Mouse (Mus musculus) CH12.LX (cell line): ENCODE measurements around the gene St6galnac1. TPM values are rescaled to one million over a fixed set of nuclear protein-coding genes. Genes with fewer than 3 reads are reported as not detected.

ENCODE experiments used
- DNase-seq: peaks from one replicate; pipeline ENCODE4 v3.0.0-alpha.2; 2013; ENCODE audit errors: extremely low read depth
- H3K27ac ChIP-seq: 2 replicates; pipeline ENCODE4 v1.5.1; 2012; ENCODE audit warnings: low read depth, mild to moderate bottlenecking, control low read depth, moderate library complexity; ENCODE audit not compliant: insufficient read depth
- H3K27me3 ChIP-seq: replicated peaks from 2 replicates; pipeline ENCODE3; 2012; ENCODE audit warnings: inconsistent platforms
- H3K36me3 ChIP-seq, 2 experiments: replicated peaks in 1 of 2; 2 replicates each; pipeline versions ENCODE3 to v1.6.1; 2012; ENCODE audit warnings: inconsistent platforms in 1 of 2, low read length in 1 of 2, mild to moderate bottlenecking in 1 of 2, mixed read lengths in 1 of 2, moderate library complexity in 1 of 2; ENCODE audit not compliant: control insufficient read depth in 1 of 2, insufficient read depth in 1 of 2
- H3K4me1 ChIP-seq, 2 experiments: 2 replicates each; pipeline ENCODE4 v1.6.1; 2012; ENCODE audit warnings: inconsistent platforms in 1 of 2, moderate library complexity in 1 of 2; ENCODE audit not compliant: insufficient read depth in 2 of 2, control insufficient read depth in 1 of 2
- H3K4me2 ChIP-seq: 2 replicates; pipeline ENCODE4 v1.6.1; 2012; ENCODE audit warnings: low read depth, mild to moderate bottlenecking, control low read depth; ENCODE audit not compliant: poor library complexity, insufficient read depth, severe bottlenecking
- H3K4me3 ChIP-seq, 3 experiments: fragments of 150-350 bp in 1 of 3; sonication (generic) in 1 of 3; replicated peaks in 1 of 3; 2 replicates each; pipeline versions ENCODE3 to v1.5.1; 2011 to 2012; ENCODE audit warnings: low read depth in 2 of 3, low read length in 2 of 3, mild to moderate bottlenecking in 2 of 3, moderate library complexity in 2 of 3, control low read depth in 1 of 3, improper control_type of control experiment in 1 of 3, inconsistent platforms in 1 of 3, mixed read lengths in 1 of 3; ENCODE audit not compliant: poor library complexity in 1 of 3
- H3K79me2 ChIP-seq: replicated peaks from 2 replicates; pipeline ENCODE4 v1.6.1; 2012; ENCODE audit warnings: mild to moderate bottlenecking, moderate library complexity; ENCODE audit not compliant: control insufficient read depth, poor library complexity, insufficient read depth, severe bottlenecking; ENCODE audit errors: extremely low read depth
- H3K9ac ChIP-seq: 2 replicates; pipeline ENCODE4 v1.6.1; 2012; ENCODE audit warnings: low read depth, mild to moderate bottlenecking, control low read depth, moderate library complexity; ENCODE audit not compliant: insufficient read depth
- H3K9me3 ChIP-seq: replicated peaks from 2 replicates; pipeline ENCODE3; 2012; ENCODE audit warnings: low read length, inconsistent platforms, mixed read lengths
- CHD1 ChIP-seq: IDR thresholded peaks from 2 replicates; pipeline ENCODE4 v1.6.1; 2012; ENCODE audit warnings: low read depth, low read length, improper control_type of control experiment, inconsistent platforms
- CHD2 ChIP-seq: IDR thresholded peaks from 2 replicates; pipeline ENCODE4 v1.6.1; 2011; ENCODE audit warnings: low read length, improper control_type of control experiment
- CTCF ChIP-seq, 2 experiments: IDR thresholded peaks in 1 of 2; conservative IDR thresholded peaks in 1 of 2; 2 replicates each; pipeline ENCODE4 v1.5.1; 2011 to 2012; ENCODE audit warnings: low read depth in 2 of 2, low read length in 2 of 2, improper control_type of control experiment in 1 of 2, inconsistent platforms in 1 of 2, mild to moderate bottlenecking in 1 of 2, moderate library complexity in 1 of 2
- GABPA ChIP-seq: IDR thresholded peaks from 2 replicates; pipeline ENCODE4 v1.6.1; 2012; ENCODE audit warnings: low read depth, low read length, improper control_type of control experiment, inconsistent platforms; ENCODE audit not compliant: insufficient replicate concordance
- IRF4 ChIP-seq: IDR thresholded peaks from 2 replicates; pipeline ENCODE4 v1.6.1; 2014; ENCODE audit warnings: low read depth, mild to moderate bottlenecking, inconsistent platforms, low read length, improper control_type of control experiment
- JUND ChIP-seq: conservative IDR thresholded peaks from 2 replicates; pipeline ENCODE4 v1.6.1; 2011; ENCODE audit warnings: low read depth, low read length, improper control_type of control experiment
- MAFK ChIP-seq: IDR thresholded peaks from 2 replicates; pipeline ENCODE4 v1.6.1; 2011; ENCODE audit warnings: low read length, improper control_type of control experiment; ENCODE audit not compliant: insufficient replicate concordance
- MAX ChIP-seq: IDR thresholded peaks from 2 replicates; pipeline ENCODE4 v1.6.1; 2011; ENCODE audit warnings: low read length, improper control_type of control experiment
- MAZ ChIP-seq: IDR thresholded peaks from 2 replicates; pipeline ENCODE4 v1.6.1; 2012; ENCODE audit warnings: low read depth, mild to moderate bottlenecking, inconsistent platforms, low read length, improper control_type of control experiment, moderate library complexity
- MEF2A ChIP-seq: IDR thresholded peaks from 2 replicates; pipeline ENCODE4 v1.6.1; 2014; ENCODE audit warnings: low read depth, mild to moderate bottlenecking, inconsistent platforms, low read length, improper control_type of control experiment, borderline replicate concordance
- MXI1 ChIP-seq: IDR thresholded peaks from 2 replicates; pipeline ENCODE4 v1.6.1; 2011; ENCODE audit warnings: mild to moderate bottlenecking, low read depth, low read length, improper control_type of control experiment
- MYC ChIP-seq: IDR thresholded peaks from 2 replicates; pipeline ENCODE4 v1.6.1; 2011; ENCODE audit warnings: low read depth, mild to moderate bottlenecking, improper control_type of control experiment, low read length
- NRF1 ChIP-seq: IDR thresholded peaks from 2 replicates; pipeline ENCODE4 v1.6.1; 2014; ENCODE audit warnings: low read depth, mild to moderate bottlenecking, inconsistent platforms, low read length, improper control_type of control experiment, moderate library complexity
- PAX5 ChIP-seq: IDR thresholded peaks from 2 replicates; pipeline ENCODE4 v1.6.1; 2012; ENCODE audit warnings: low read length, inconsistent platforms, mixed read lengths
- POLR2A ChIP-seq: IDR thresholded peaks from 2 replicates; pipeline ENCODE4 v1.6.1; 2011; ENCODE audit warnings: low read depth, mild to moderate bottlenecking, improper control_type of control experiment, low read length
- POLR2AphosphoS2 ChIP-seq: IDR thresholded peaks from 2 replicates; pipeline ENCODE4 v1.6.1; 2011; ENCODE audit warnings: low read depth, low read length, improper control_type of control experiment
- RCOR1 ChIP-seq: conservative IDR thresholded peaks from 2 replicates; pipeline ENCODE4 v1.6.1; 2012; ENCODE audit warnings: low read depth, mild to moderate bottlenecking, inconsistent platforms, low read length, improper control_type of control experiment
- SMC3 ChIP-seq: IDR thresholded peaks from 2 replicates; pipeline ENCODE4 v1.6.1; 2011; ENCODE audit warnings: low read depth, low read length, improper control_type of control experiment
- TBP ChIP-seq: conservative IDR thresholded peaks from 2 replicates; pipeline ENCODE4 v1.6.1; 2011; ENCODE audit warnings: low read depth, low read length, improper control_type of control experiment
- TCF12 ChIP-seq: IDR thresholded peaks from 2 replicates; pipeline ENCODE4 v1.6.1; 2014; ENCODE audit warnings: low read depth, mild to moderate bottlenecking, inconsistent platforms, low read length, improper control_type of control experiment
- USF1 ChIP-seq: IDR thresholded peaks from 2 replicates; pipeline ENCODE4 v1.6.1; 2014; ENCODE audit warnings: low read depth, mild to moderate bottlenecking, inconsistent platforms, low read length, improper control_type of control experiment
- ZKSCAN1 ChIP-seq: IDR thresholded peaks from 2 replicates; pipeline ENCODE4 v1.6.1; 2012; ENCODE audit warnings: low read depth, inconsistent platforms, low read length, improper control_type of control experiment, borderline replicate concordance
- ZMIZ1 ChIP-seq: IDR thresholded peaks from 2 replicates; pipeline ENCODE4 v1.6.1; 2012; ENCODE audit warnings: low read depth, mild to moderate bottlenecking, inconsistent platforms, low read length, improper control_type of control experiment
- ZNF384 ChIP-seq: IDR thresholded peaks from 2 replicates; pipeline ENCODE4 v1.6.1; 2012; ENCODE audit warnings: low read depth, low read length, improper control_type of control experiment, inconsistent platforms
- dilution Hi-C: fragments of 300-500 bp; cut with MboI; formaldehyde crosslinking; loops from 2 replicates; pipeline ENCODE4 v1.14.3; 2020; ENCODE audit warnings: low sequenced_read_pairs; ENCODE audit not compliant: extremely low pct_unique_long_range_greater_than_20kb, extremely low pct_ligation_motif_present
- in situ Hi-C: fragments of 300-500 bp; cut with MboI; formaldehyde crosslinking; loops from 3 replicates; pipeline ENCODE4 v1.14.3; 2019; ENCODE audit warnings: low sequenced_read_pairs, low pct_ligation_motif_present, low pct_unique_long_range_greater_than_20kb, mixed read lengths
- polyA plus RNA-seq: library from polyadenylated mRNA; unstranded; fragments of >175 nt; gene quantifications from 2 replicates; pipeline ENCODE4 v1.2.1, GENCODE M21; 2012; ENCODE audit warnings: low read depth; ENCODE audit not compliant: insufficient read length
- total RNA-seq, 2 experiments: library from RNA; depleted of rRNA; stranded (reverse); fragments of 300-350 nt in 1 of 2; fragments of >200 nt in 1 of 2; gene quantifications; 2 replicates each; pipeline ENCODE4 v1.2.3; 2012 to 2014

The St6galnac1 gene
- total and polyA plus RNA-seq, 3 experiments, result not detected

DNA sequence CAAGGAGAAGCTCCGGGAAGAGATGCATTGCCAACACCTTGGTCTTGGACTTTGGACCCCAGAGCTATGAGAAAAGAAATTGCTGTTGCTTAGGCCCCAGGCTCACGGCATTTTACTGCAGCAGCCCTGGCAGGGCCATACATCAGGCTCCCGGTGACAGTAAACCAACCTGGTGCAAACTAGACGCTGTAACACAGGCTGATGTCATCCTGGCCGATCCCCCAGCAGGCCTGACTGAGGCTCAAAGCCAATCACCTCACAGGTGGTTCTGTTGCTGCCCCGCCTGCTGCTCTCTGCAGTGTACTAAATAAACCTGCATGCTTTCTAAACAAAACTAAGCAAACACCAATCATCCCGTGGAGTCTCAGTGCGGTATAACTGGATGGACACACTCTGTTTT is 43.4 kb upstream of the St6galnac1 start:
- TF ChIP-seq POLR2A, result no peak
- TF ChIP-seq IRF4, result no peak
- no peak for TF ChIP-seq POLR2AphosphoS2
- no peak for TF ChIP-seq JUND
- TF ChIP-seq ZNF384, result no peak
- TF ChIP-seq GABPA, result no peak
- TF ChIP-seq MAFK, result no peak
- no peak for TF ChIP-seq NRF1
- TF ChIP-seq, all 38 proteins: peak for 0
- no peaks in the 10 kb centered on the region for H3K79me2 ChIP-seq
- dilution Hi-C loops, result no loop called here
- no peaks in the 10 kb centered on the region for H3K9me3 ChIP-seq
- H3K27ac ChIP-seq, result no peak overlapping the region
- H3K36me3 ChIP-seq, result no peaks in the 10 kb centered on the region
- no peaks in the 10 kb centered on the region for H3K27me3 ChIP-seq
- no peak overlapping the region for H3K4me3 ChIP-seq
- H3K4me1 ChIP-seq, result peaks cover 9 to 14% of the 10 kb centered on the region in 2 experiments
- H3K9ac ChIP-seq, result no peak overlapping the region
- H3K4me2 ChIP-seq, result no peak overlapping the region
- no peak for DNase-seq
- in situ Hi-C loops, result no loop called here

DNA sequence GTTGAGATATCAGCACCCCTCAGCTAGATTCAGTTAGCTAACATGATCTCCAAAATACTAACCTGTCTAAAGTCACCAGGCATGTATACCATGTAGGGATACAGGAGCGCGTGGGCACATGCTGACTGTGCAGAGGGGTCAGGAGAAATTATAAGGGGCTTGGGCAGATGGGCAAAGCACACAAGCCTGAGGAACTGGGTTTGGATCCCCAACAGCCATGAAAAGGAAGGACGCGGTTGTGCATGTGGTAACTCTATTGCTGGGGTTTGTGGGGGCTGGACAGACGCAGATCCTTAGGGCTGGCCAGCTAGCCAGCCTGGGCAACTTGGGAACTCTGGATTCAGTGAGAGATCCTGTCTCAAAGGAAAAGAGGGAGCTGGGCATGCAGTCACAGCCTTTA is 42.3 kb upstream of the St6galnac1 start:
- in situ Hi-C loops, result no loop called here

DNA sequence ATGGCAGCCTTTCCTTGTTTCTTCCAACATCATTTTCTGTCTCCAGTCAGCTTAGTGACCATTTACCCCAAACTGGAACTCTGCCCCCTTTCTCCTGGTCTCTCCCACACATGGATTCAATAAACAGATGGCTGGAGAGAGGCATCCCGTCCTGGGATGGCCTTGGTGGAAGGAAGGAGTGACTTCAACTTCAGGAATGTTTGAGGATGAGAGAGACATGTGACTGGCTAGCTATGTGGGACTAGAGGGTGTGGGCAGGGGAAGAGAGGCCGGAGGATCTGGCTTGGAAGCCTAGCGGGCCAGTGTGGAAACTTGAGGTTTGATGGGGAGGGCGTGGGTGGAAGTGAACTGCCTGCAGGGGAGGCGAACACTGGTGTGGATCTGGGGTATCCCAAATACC is 41.5 kb upstream of the St6galnac1 start:
- H3K27ac ChIP-seq, result no peak overlapping the region

More for the DNA sequence above, 42.3 kb upstream of the St6galnac1 start:
- H3K9ac ChIP-seq, result no peak overlapping the region
- H3K4me3 ChIP-seq, result no peak overlapping the region
- no peak overlapping the region for H3K4me2 ChIP-seq
- no peaks in the 10 kb centered on the region for H3K27me3 ChIP-seq
- TF ChIP-seq POLR2AphosphoS2 (no peak), PAX5 (no peak), CHD1 (no peak), GABPA (no peak), USF1 (no peak), MAZ (no peak), TBP (no peak), SMC3 (no peak), POLR2A (no peak)
- TF ChIP-seq, all 38 proteins: peak for 0
- Histone ChIP-seq H3K79me2 (no peaks in the 10 kb centered on the region), H3K36me3 (no peaks in the 10 kb centered on the region), H3K9me3 (no peaks in the 10 kb centered on the region), H3K27ac (no peak overlapping the region), H3K4me1 (peaks cover 9 to 17% of the 10 kb centered on the region in 2 experiments)
- DNase-seq, result no peak
- dilution Hi-C loops, result no loop called here

More for the DNA sequence above, 41.5 kb upstream of the St6galnac1 start:
- Histone ChIP-seq H3K9ac (no peak overlapping the region), H3K4me1 (peaks cover 9 to 18% of the 10 kb centered on the region in 2 experiments), H3K4me2 (no peak overlapping the region), H3K27me3 (no peaks in the 10 kb centered on the region)
- dilution Hi-C loops, result no loop called here
- in situ Hi-C loops, result no loop called here
- no peak for DNase-seq
- no peak for TF ChIP-seq ZKSCAN1
- no peak for TF ChIP-seq MXI1
- no peak for TF ChIP-seq CHD1
- no peak for TF ChIP-seq PAX5
- TF ChIP-seq ZMIZ1, result no peak
- TF ChIP-seq IRF4, result no peak
- TF ChIP-seq SMC3, result no peak
- TF ChIP-seq MAZ, result no peak
- TF ChIP-seq NRF1, result no peak
- TF ChIP-seq CHD2, result no peak
- no peak for TF ChIP-seq MEF2A
- no peak for TF ChIP-seq MYC
- no peak for TF ChIP-seq CTCF (conservative IDR thresholded peaks at IDR 0.05 in 1 of 2, IDR thresholded peaks at IDR 0.05 in 1 of 2; ENCODE audit: low read depth in 2 of 2, low read length in 2 of 2)
- TF ChIP-seq JUND, result no peak
- TF ChIP-seq RCOR1, result no peak
- no peak for TF ChIP-seq TBP
- TF ChIP-seq POLR2A, result no peak
- TF ChIP-seq MAX, result no peak
- TF ChIP-seq TCF12, result no peak
- TF ChIP-seq, all 38 proteins: peak for 0
- Histone ChIP-seq H3K9me3 (no peaks in the 10 kb centered on the region), H3K36me3 (no peaks in the 10 kb centered on the region), H3K4me3 (no peak overlapping the region), H3K79me2 (no peaks in the 10 kb centered on the region)
